Comparison of ENCODE assay signal across 8 mouse cellular contexts in the genomic region with DNA sequence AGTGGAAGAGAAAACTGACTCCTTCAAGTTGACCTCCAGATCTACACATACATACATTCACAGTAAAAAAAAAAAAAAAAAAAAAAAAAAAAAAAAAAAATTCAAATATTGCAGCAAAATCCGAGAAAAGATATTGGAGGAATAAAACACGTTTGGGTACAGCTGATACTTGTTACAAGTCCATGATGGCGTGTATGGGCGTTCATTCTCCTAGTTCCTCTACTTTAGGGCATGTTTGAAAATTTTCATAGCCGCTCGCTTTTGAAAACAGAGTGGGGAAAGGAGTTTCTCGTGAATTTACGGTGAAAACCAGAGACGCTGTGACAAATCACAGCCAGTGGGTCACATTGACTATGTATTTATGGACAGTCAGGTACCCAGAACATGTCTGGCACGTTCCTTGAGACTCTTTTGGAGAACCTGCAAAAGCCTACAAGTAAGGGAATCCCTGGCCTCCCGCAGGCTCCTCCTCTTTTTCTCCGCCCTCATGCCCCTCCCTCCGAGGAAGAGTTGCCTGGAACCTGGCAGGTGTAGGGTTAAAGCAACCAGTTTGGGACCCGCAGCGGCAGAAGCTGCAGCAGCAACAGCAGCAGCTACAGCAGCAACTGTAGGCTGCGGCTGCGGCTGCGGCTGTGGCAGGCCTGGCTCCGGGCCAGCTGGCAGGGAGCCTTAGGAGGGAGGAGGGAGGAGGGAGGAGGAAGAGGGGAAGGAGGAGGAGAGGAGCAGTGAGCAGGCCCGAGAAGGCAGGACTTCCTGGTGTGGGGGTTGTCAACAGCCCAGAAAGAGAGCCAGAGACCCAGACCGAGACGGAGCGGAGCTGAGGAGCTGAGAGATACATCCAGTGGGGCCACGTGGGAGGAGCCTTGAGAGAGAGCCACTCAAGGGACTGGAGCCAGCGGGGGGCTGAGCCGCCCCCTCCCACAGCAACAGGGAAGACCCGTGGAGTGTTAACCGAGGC. TPM values are rescaled to one million over a fixed set of nuclear protein-coding genes. Genes with fewer than 3 reads are reported as not detected.
DNase-seq lines count a peak whose midpoint lies in the region; ATAC-seq lines count a peak whose summit lies in the region.

A gene (plus strand): TSS at position 517 of the 958 bp plus-strand sequence.

- 3% methylated on average over 28 of the region's 28 CpGs for WGBS in forebrain, embryonic 12.5 days
- WGBS in heart, embryonic 16.5 days = 5% methylated on average over 28 of the region's 28 CpGs
- 4% methylated on average over 28 of the region's 28 CpGs for WGBS in liver, embryonic 16.5 days (ENCODE audit: insufficient replicate concordance)
- 6% methylated on average over 28 of the region's 28 CpGs for WGBS in neural tube, embryonic 12.5 days

- H3K9ac ChIP-seq in forebrain, embryonic 12.5 days = peak within 1 kb of the TSS; percentile 92
- H3K9ac ChIP-seq in heart, embryonic 16.5 days (ENCODE audit: low read length) = peak within 1 kb of the TSS; percentile 98
- peak within 1 kb of the TSS; percentile 98 for H3K9ac ChIP-seq in liver, embryonic 16.5 days (ENCODE audit: low read depth, low read length)
- H3K9ac ChIP-seq in neural tube, embryonic 12.5 days = peak within 1 kb of the TSS; percentile 83

- H3K4me3 ChIP-seq in forebrain, embryonic 12.5 days (replicated peaks) = peak within 1 kb of the TSS; percentile 48
- peak within 1 kb of the TSS; percentile 95 for H3K4me3 ChIP-seq in heart, embryonic 16.5 days (ENCODE audit: low read length)
- H3K4me3 ChIP-seq in liver, embryonic 16.5 days (ENCODE audit: low read depth, low read length) = peak within 1 kb of the TSS; percentile 88
- H3K4me3 ChIP-seq in neural tube, embryonic 12.5 days = peak within 1 kb of the TSS; percentile 66

- peaks cover 6% of the 10 kb centered on the region; the same call in 1 of the 2 replicates for H3K36me3 ChIP-seq in forebrain, embryonic 12.5 days (replicated peaks)
- H3K36me3 ChIP-seq in heart, embryonic 16.5 days (ENCODE audit: control insufficient read depth, insufficient read depth) = no peaks in the 10 kb centered on the region
- H3K36me3 ChIP-seq in liver, embryonic 16.5 days (ENCODE audit: control insufficient read depth, insufficient read depth) = no peaks in the 10 kb centered on the region
- H3K36me3 ChIP-seq in neural tube, embryonic 12.5 days = no peaks in the 10 kb centered on the region

- peak within 1 kb of the TSS; percentile 94 for H3K27ac ChIP-seq in forebrain, embryonic 12.5 days
- peak within 1 kb of the TSS; percentile 97 for H3K27ac ChIP-seq in heart, embryonic 16.5 days (ENCODE audit: low read length)
- peak within 1 kb of the TSS; percentile 99 for H3K27ac ChIP-seq in liver, embryonic 16.5 days (ENCODE audit: low read length)
- peak within 1 kb of the TSS; percentile 74 for H3K27ac ChIP-seq in neural tube, embryonic 12.5 days

- H3K4me2 ChIP-seq in forebrain, embryonic 12.5 days = peak within 1 kb of the TSS; percentile 100
- H3K4me2 ChIP-seq in heart, embryonic 16.5 days (ENCODE audit: low read depth, low read length) = peak within 1 kb of the TSS; percentile 98
- H3K4me2 ChIP-seq in liver, embryonic 16.5 days (ENCODE audit: low read depth, low read length) = peak within 1 kb of the TSS; percentile 97
- H3K4me2 ChIP-seq in neural tube, embryonic 12.5 days (replicated peaks) = peak within 1 kb of the TSS; percentile 99

- no peaks in the 10 kb centered on the region for H3K9me3 ChIP-seq in forebrain, embryonic 12.5 days
- no peaks in the 10 kb centered on the region for H3K9me3 ChIP-seq in heart, embryonic 16.5 days (replicated peaks; ENCODE audit: control insufficient read depth, low read length)
- no peaks in the 10 kb centered on the region for H3K9me3 ChIP-seq in liver, embryonic 16.5 days (replicated peaks; ENCODE audit: control insufficient read depth, low read length)
- no peaks in the 10 kb centered on the region for H3K9me3 ChIP-seq in neural tube, embryonic 12.5 days

- H3K27me3 ChIP-seq in forebrain, embryonic 12.5 days = no peaks in the 10 kb centered on the region
- H3K27me3 ChIP-seq in heart, embryonic 16.5 days (ENCODE audit: control insufficient read depth, insufficient read depth, low read length) = no peaks in the 10 kb centered on the region
- no peaks in the 10 kb centered on the region for H3K27me3 ChIP-seq in liver, embryonic 16.5 days (ENCODE audit: control insufficient read depth, insufficient read depth, low read depth, low read length)
- H3K27me3 ChIP-seq in neural tube, embryonic 12.5 days (replicated peaks) = no peaks in the 10 kb centered on the region

- peak; percentile 85 for ATAC-seq in forebrain, embryonic 12.5 days (ENCODE audit: low FRiP score)
- peak; percentile 87 for ATAC-seq in heart, embryonic 16.5 days (replicated peaks; ENCODE audit: extremely low read depth, insufficient read depth, low FRiP score)
- peak; percentile 74 for ATAC-seq in liver, embryonic 16.5 days (ENCODE audit: low read depth)
- peak; percentile 79 for ATAC-seq in neural tube, embryonic 12.5 days (ENCODE audit: low FRiP score, low read depth)

- peaks cover 45% of the 10 kb centered on the region for H3K4me1 ChIP-seq in forebrain, embryonic 12.5 days
- H3K4me1 ChIP-seq in heart, embryonic 16.5 days (ENCODE audit: control insufficient read depth, insufficient read depth, low read length) = peaks cover 29% of the 10 kb centered on the region
- H3K4me1 ChIP-seq in liver, embryonic 16.5 days (ENCODE audit: control insufficient read depth, low read depth, low read length) = peaks cover 53% of the 10 kb centered on the region
- peaks cover 37% of the 10 kb centered on the region for H3K4me1 ChIP-seq in neural tube, embryonic 12.5 days

- peak; percentile 98 for DNase-seq in ES-CJ7 (ENCODE audit: low read depth, low spot score)
- DNase-seq in c-Kit-positive CD71-positive TER-119-positive erythroid progenitor cells, embryonic 14.5 days (ENCODE audit: low spot score) = peak; percentile 78
- peak; percentile 94 to 95 for DNase-seq in kidney, postnatal 36 days
- DNase-seq in telencephalon, adult 2 months (ENCODE audit: low read depth, low spot score) = peak; percentile 84

RNA-seq across cellular contexts. Expression of the gene that starts here (rescaled TPM):
- polyA plus RNA-seq in forebrain, embryonic 12.5 days (2016; fragmentation: Nextera tagmentation; extraction: Ambion mirVana) = 68.6 and 73.2 TPM in 2 replicates
- polyA plus RNA-seq in heart, embryonic 16.5 days (2015; fragmentation: Nextera tagmentation; extraction: Ambion mirVana) = 164 and 189 TPM in 2 replicates
- polyA plus RNA-seq in liver, embryonic 16.5 days (2015; fragmentation: Nextera tagmentation; extraction: Ambion mirVana) = 59.8 and 64.4 TPM in 2 replicates
- 68.4 and 68.7 TPM in 2 replicates for polyA plus RNA-seq in neural tube, embryonic 12.5 days (2016; fragmentation: Nextera tagmentation; extraction: Ambion mirVana)

Comparison
In these comparisons a context has a peak if more than half of its experiments do, and no peak if none do; other contexts are left out.
1. Peak in every context shown above with its lines: DNase-seq, ATAC-seq, H3K4me3 ChIP-seq and H3K27ac ChIP-seq.